Comparison of ENCODE assay signal across 7 mouse cellular contexts in genomic region chr4:47473968-47474729, GRCm38 (mm10). TPM values are rescaled to one million over a fixed set of nuclear protein-coding genes. Genes with fewer than 3 reads are reported as not detected.
DNase-seq lines count a peak whose midpoint lies in the region; ATAC-seq lines count a peak whose summit lies in the region.

Gene Alg2 (minus strand): TSS chr4:47474333.
Gene Sec61b (plus strand): TSS chr4:47474658.

- peak within 1 kb of the TSS; percentile 78 for H3K4me2 ChIP-seq in embryonic facial prominence, embryonic 12.5 days (replicated peaks)
- peak within 1 kb of the TSS; percentile 74 for H3K4me2 ChIP-seq in limb, embryonic 11.5 days (ENCODE audit: low read depth, severe bottlenecking)
- peak within 1 kb of the TSS; percentile 59 for H3K4me2 ChIP-seq in midbrain, embryonic 14.5 days (ENCODE audit: low read length)

- peak within 1 kb of the TSS; percentile 90 for H3K4me3 ChIP-seq in embryonic facial prominence, embryonic 12.5 days
- peak within 1 kb of the TSS; percentile 89 for H3K4me3 ChIP-seq in limb, embryonic 11.5 days (ENCODE audit: low read depth, low read length)
- H3K4me3 ChIP-seq in midbrain, embryonic 14.5 days (replicated peaks; ENCODE audit: low read depth, low read length), result peak within 1 kb of the TSS; percentile 91

- H3K9me3 ChIP-seq in embryonic facial prominence, embryonic 12.5 days, result no peaks in the 10 kb centered on the region
- no peaks in the 10 kb centered on the region for H3K9me3 ChIP-seq in limb, embryonic 11.5 days (ENCODE audit: control insufficient read depth, low read length)
- no peaks in the 10 kb centered on the region for H3K9me3 ChIP-seq in midbrain, embryonic 14.5 days (ENCODE audit: control insufficient read depth, low read length)

- peak within 1 kb of the TSS; percentile 87 for H3K9ac ChIP-seq in embryonic facial prominence, embryonic 12.5 days
- H3K9ac ChIP-seq in limb, embryonic 11.5 days (ENCODE audit: low read length), result peak within 1 kb of the TSS; percentile 87
- H3K9ac ChIP-seq in midbrain, embryonic 14.5 days (replicated peaks; ENCODE audit: low read length), result peak within 1 kb of the TSS; percentile 88

- no peaks in the 10 kb centered on the region for H3K27me3 ChIP-seq in embryonic facial prominence, embryonic 12.5 days
- no peaks in the 10 kb centered on the region for H3K27me3 ChIP-seq in limb, embryonic 11.5 days (ENCODE audit: control insufficient read depth, insufficient read depth, low read length)
- no peaks in the 10 kb centered on the region for H3K27me3 ChIP-seq in midbrain, embryonic 14.5 days (ENCODE audit: control insufficient read depth, insufficient read depth, low read length)

- H3K4me1 ChIP-seq in embryonic facial prominence, embryonic 12.5 days, result peaks cover 23% of the 10 kb centered on the region
- peaks cover 5% of the 10 kb centered on the region; the same call in 1 of the 2 replicates for H3K4me1 ChIP-seq in limb, embryonic 11.5 days (ENCODE audit: control insufficient read depth, insufficient read depth, low read length)
- H3K4me1 ChIP-seq in midbrain, embryonic 14.5 days (ENCODE audit: control insufficient read depth, insufficient read depth, low read length), result peaks cover 16% of the 10 kb centered on the region

- peaks cover 60% of the 10 kb centered on the region for H3K36me3 ChIP-seq in embryonic facial prominence, embryonic 12.5 days
- H3K36me3 ChIP-seq in limb, embryonic 11.5 days (ENCODE audit: control insufficient read depth, insufficient read depth, low read length), result peaks cover 31% of the 10 kb centered on the region
- H3K36me3 ChIP-seq in midbrain, embryonic 14.5 days (ENCODE audit: control insufficient read depth, insufficient read depth, low read length), result peaks cover 62% of the 10 kb centered on the region

- ATAC-seq in embryonic facial prominence, embryonic 12.5 days (ENCODE audit: insufficient number of reproducible peaks, insufficient read depth, low FRiP score, low TSS enrichment), result peak; percentile 95
- peak; percentile 96 for ATAC-seq in limb, embryonic 11.5 days (ENCODE audit: insufficient number of reproducible peaks, low FRiP score, low TSS enrichment, low read depth)
- ATAC-seq in midbrain, embryonic 14.5 days (ENCODE audit: low FRiP score, low TSS enrichment), result peak; percentile 97

- WGBS in embryonic facial prominence, embryonic 12.5 days, result under 1% methylated on average over 58 of the region's 58 CpGs
- under 1% methylated on average over 57 of the region's 58 CpGs for WGBS in limb, embryonic 11.5 days
- WGBS in midbrain, embryonic 14.5 days, result under 1% methylated on average over 58 of the region's 58 CpGs

- DNase-seq in adrenal gland, postnatal 25 days, result peak; percentile 96
- DNase-seq in heart, adult 11 months, result peak; percentile 100
- DNase-seq in kidney, adult 18-20 months, result peak; percentile 99
- DNase-seq in limb, embryonic 11.5 days (ENCODE audit: low spot score), result peak; percentile 97
- peak; percentile 100 for DNase-seq in midbrain, embryonic 14.5 days
- DNase-seq in spleen, adult 18-20 months, result peak; percentile 92 to 94

- peak within 1 kb of the TSS; percentile 97 for H3K27ac ChIP-seq in embryonic facial prominence, embryonic 12.5 days
- H3K27ac ChIP-seq in limb, embryonic 11.5 days (replicated peaks; ENCODE audit: low read depth, low read length), result peak within 1 kb of the TSS; percentile 93
- H3K27ac ChIP-seq in midbrain, embryonic 14.5 days (replicated peaks; ENCODE audit: low read depth, low read length), result peak within 1 kb of the TSS; percentile 97

RNA-seq across cellular contexts. Expression of gene Alg2, which starts in this region (rescaled TPM):
- 138 and 149 TPM in 2 replicates for total RNA-seq in adrenal gland, postnatal 25 days (2021)
- polyA plus RNA-seq in embryonic facial prominence, embryonic 12.5 days (2016; fragmentation: Nextera tagmentation; extraction: Ambion mirVana), result 109 TPM in 2 replicates
- 92.2 and 98.7 TPM in 2 replicates for polyA plus RNA-seq in limb, embryonic 11.5 days (2014; fragmentation: Nextera tagmentation; extraction: Ambion mirVana)
- 311 and 339 TPM in 2 replicates for polyA plus RNA-seq in midbrain, embryonic 14.5 days (2014; fragmentation: Nextera tagmentation; extraction: Ambion mirVana)

RNA-seq across cellular contexts. Expression of gene Sec61b, which starts in this region (rescaled TPM):
- total RNA-seq in adrenal gland, postnatal 25 days (2021), result 216 and 222 TPM in 2 replicates
- 403 and 404 TPM in 2 replicates for polyA plus RNA-seq in embryonic facial prominence, embryonic 12.5 days (2016; fragmentation: Nextera tagmentation; extraction: Ambion mirVana)
- polyA plus RNA-seq in limb, embryonic 11.5 days (2014; fragmentation: Nextera tagmentation; extraction: Ambion mirVana), result 459 and 468 TPM in 2 replicates
- polyA plus RNA-seq in midbrain, embryonic 14.5 days (2014; fragmentation: Nextera tagmentation; extraction: Ambion mirVana), result 258 and 296 TPM in 2 replicates

Comparison
In these comparisons a context has a peak if more than half of its experiments do, and no peak if none do; other contexts are left out.
1. Peak in every context shown above with its lines: DNase-seq, ATAC-seq, H3K4me3 ChIP-seq and H3K27ac ChIP-seq.